Mouse (Mus musculus) kidney, postnatal 14 days (tissue): ENCODE measurements around the gene Btbd11.

Experiments used
- DNase-seq: peaks from one replicate; pipeline ENCODE4 v3.0.0; 2022; ENCODE audit warnings: mixed read lengths

The Btbd11 gene

GRCm38 (mm10) chr10:85527722-85528121 is 141.1 kb downstream of the Btbd11 start:
- no peak for DNase-seq

GRCm38 (mm10) chr10:85533192-85533710 is 146.6 kb downstream of the Btbd11 start:
- DNase-seq, result no peak

- DNase-seq, result no peak
Observed at GRCm38 (mm10) chr10:85538051-85538753, 151.6 kb downstream of the Btbd11 start.

GRCm38 (mm10) chr10:85539510-85540120 is 153.0 kb downstream of the Btbd11 start:
- no peak for DNase-seq

GRCm38 (mm10) chr10:85540311-85541093 is 153.9 kb downstream of the Btbd11 start:
- no peak for DNase-seq

GRCm38 (mm10) chr10:85541481-85541880 is 154.9 kb downstream of the Btbd11 start:
- no peak for DNase-seq

- no peak for DNase-seq
Observed at GRCm38 (mm10) chr10:85541892-85542630, 155.4 kb downstream of the Btbd11 start.

- no peak for DNase-seq
Observed at GRCm38 (mm10) chr10:85543281-85543680, 156.7 kb downstream of the Btbd11 start.

- DNase-seq, result no peak
Observed at GRCm38 (mm10) chr10:85544991-85545390, 158.4 kb downstream of the Btbd11 start.

GRCm38 (mm10) chr10:85555193-85555592 is 168.6 kb downstream of the Btbd11 start:
- no peak for DNase-seq

GRCm38 (mm10) chr10:85561418-85561817 is 174.8 kb downstream of the Btbd11 start:
- no peak for DNase-seq

GRCm38 (mm10) chr10:85571456-85571855 is 184.8 kb downstream of the Btbd11 start:
- DNase-seq, result no peak

GRCm38 (mm10) chr10:85572571-85572970 is 186.0 kb downstream of the Btbd11 start:
- no peak for DNase-seq

- DNase-seq, result no peak
Observed at GRCm38 (mm10) chr10:85577891-85578420, 191.3 kb downstream of the Btbd11 start.

- DNase-seq, result no peak
Observed at GRCm38 (mm10) chr10:85578571-85579465, 192.2 kb downstream of the Btbd11 start.

- DNase-seq, result no peak
Observed at GRCm38 (mm10) chr10:85587758-85588157, 201.1 kb downstream of the Btbd11 start.

- DNase-seq, result no peak
Observed at GRCm38 (mm10) chr10:85590043-85590442, 203.4 kb downstream of the Btbd11 start.

GRCm38 (mm10) chr10:85591296-85591695 is 204.7 kb downstream of the Btbd11 start:
- DNase-seq, result no peak

- no peak for DNase-seq
Observed at GRCm38 (mm10) chr10:85591986-85592385, 205.4 kb downstream of the Btbd11 start.

GRCm38 (mm10) chr10:85596301-85596700 is 209.7 kb downstream of the Btbd11 start:
- no peak for DNase-seq

- DNase-seq, result peak; percentile 21
Observed at GRCm38 (mm10) chr10:85598093-85598599, 211.5 kb downstream of the Btbd11 start.
